Mouse (Mus musculus): Measurements from ENCODE around the gene Gstp3. TPM values are rescaled to one million over a fixed set of nuclear protein-coding genes. Genes with fewer than 3 reads are reported as not detected.

The Gstp3 gene
- 28.0 and 28.3 TPM in 2 replicates for polyA plus RNA-seq (2015; fragmentation: Nextera tagmentation; extraction: Ambion mirVana)

GRCm38 (mm10) chr19:4059069-4059740 is at the start of gene Gstp3:
Gstp3 (minus strand) TSS chr19:4059569.
- no peaks in the 10 kb centered on the region for H3K27me3 ChIP-seq
- peak within 1 kb of the TSS; percentile 60 for H3K9ac ChIP-seq
- H3K36me3 ChIP-seq: no peaks in the 10 kb centered on the region
- H3K4me1 ChIP-seq (replicated peaks): peaks cover 63% of the 10 kb centered on the region
- peak within 1 kb of the TSS; percentile 44 for H3K4me3 ChIP-seq (replicated peaks)
- ATAC-seq (ENCODE audit: low read depth) (peak; percentile 92), DNase-seq (peak; percentile 72)
- 15% methylated on average over 15 of the region's 15 CpGs for WGBS (ENCODE audit: insufficient replicate concordance)
- H3K4me2 ChIP-seq: peak within 1 kb of the TSS; percentile 68
- peak within 1 kb of the TSS; percentile 84 for H3K27ac ChIP-seq
- no peaks in the 10 kb centered on the region for H3K9me3 ChIP-seq (replicated peaks)

- DNase-seq (no peak), ATAC-seq (ENCODE audit: low read depth) (no peak)
- no peak overlapping the region for H3K9ac ChIP-seq
- no peak overlapping the region for H3K4me3 ChIP-seq (replicated peaks)
- H3K9me3 ChIP-seq (replicated peaks): no peaks in the 10 kb centered on the region
- 72% methylated on average over 9 of the region's 9 CpGs for WGBS (ENCODE audit: insufficient replicate concordance)
- H3K36me3 ChIP-seq: 0 out of 2 replicates have a peak, but pooled peaks cover 9% of the 10 kb centered on the region
- H3K4me1 ChIP-seq (replicated peaks): peaks cover 17% of the 10 kb centered on the region
- no peak overlapping the region for H3K4me2 ChIP-seq
- peaks cover 11% of the 10 kb centered on the region for H3K27me3 ChIP-seq
- no peak overlapping the region for H3K27ac ChIP-seq
Observed at GRCm38 (mm10) chr19:4108535-4108934, 49.2 kb upstream of the Gstp3 start.

- no peak overlapping the region for H3K4me3 ChIP-seq (replicated peaks)
- WGBS (ENCODE audit: insufficient replicate concordance): 80% methylated on average over 14 of the region's 14 CpGs
- no peak overlapping the region for H3K27ac ChIP-seq
- H3K4me2 ChIP-seq: no peak overlapping the region
- H3K36me3 ChIP-seq: 0 out of 2 replicates have a peak, but pooled peaks cover under 1% of the 10 kb centered on the region
- DNase-seq (no peak), ATAC-seq (ENCODE audit: low read depth) (no peak)
- no peak overlapping the region for H3K9ac ChIP-seq
- H3K27me3 ChIP-seq: peaks cover 29% of the 10 kb centered on the region
- H3K9me3 ChIP-seq (replicated peaks): no peaks in the 10 kb centered on the region
- no peaks in the 10 kb centered on the region for H3K4me1 ChIP-seq (replicated peaks)
Observed at GRCm38 (mm10) chr19:4106654-4107053, 47.3 kb upstream of the Gstp3 start.

- Histone ChIP-seq H3K4me1 (replicated peaks) (peaks cover 18% of the 10 kb centered on the region), H3K27ac (no peak overlapping the region), H3K27me3 (peaks cover 48% of the 10 kb centered on the region), H3K9ac (no peak overlapping the region), H3K9me3 (replicated peaks) (no peaks in the 10 kb centered on the region), H3K4me2 (no peak overlapping the region), H3K36me3 (no peaks in the 10 kb centered on the region), H3K4me3 (replicated peaks) (no peak overlapping the region)
- ATAC-seq (ENCODE audit: low read depth): no peak
- DNase-seq: no peak
- 77% methylated on average over 16 of the region's 16 CpGs for WGBS (ENCODE audit: insufficient replicate concordance)
Observed at GRCm38 (mm10) chr19:4104675-4105194, 45.4 kb upstream of the Gstp3 start.

GRCm38 (mm10) chr19:4103792-4104191 is 44.4 kb upstream of the Gstp3 start:
- Histone ChIP-seq H3K27ac (no peak overlapping the region), H3K4me2 (no peak overlapping the region), H3K27me3 (peaks cover 48% of the 10 kb centered on the region), H3K9me3 (replicated peaks) (no peaks in the 10 kb centered on the region), H3K36me3 (no peaks in the 10 kb centered on the region), H3K4me3 (replicated peaks) (no peak overlapping the region), H3K4me1 (replicated peaks) (peaks cover 27% of the 10 kb centered on the region), H3K9ac (no peak overlapping the region)
- no peak for DNase-seq
- WGBS (ENCODE audit: insufficient replicate concordance): 50% methylated on average over 3 of the region's 3 CpGs
- ATAC-seq (ENCODE audit: low read depth): no peak

- WGBS (ENCODE audit: insufficient replicate concordance): 87% methylated on average over 18 of the region's 18 CpGs
- Histone ChIP-seq H3K4me1 (replicated peaks) (peaks cover 32% of the 10 kb centered on the region), H3K36me3 (peaks cover 4% of the 10 kb centered on the region), H3K27ac (no peak overlapping the region), H3K9me3 (replicated peaks) (no peaks in the 10 kb centered on the region), H3K4me3 (replicated peaks) (no peak overlapping the region), H3K4me2 (no peak overlapping the region), H3K9ac (no peak overlapping the region), H3K27me3 (peaks cover 48% of the 10 kb centered on the region)
- DNase-seq (no peak), ATAC-seq (ENCODE audit: low read depth) (no peak)
Observed at GRCm38 (mm10) chr19:4103294-4103693, 43.9 kb upstream of the Gstp3 start.

- no peak overlapping the region for H3K27ac ChIP-seq
Observed at GRCm38 (mm10) chr19:4102626-4103025, 43.3 kb upstream of the Gstp3 start.

GRCm38 (mm10) chr19:4102049-4102448 is 42.7 kb upstream of the Gstp3 start:
- H3K4me3 ChIP-seq (replicated peaks): no peak overlapping the region
- peaks cover 6% of the 10 kb centered on the region for H3K36me3 ChIP-seq
- H3K9me3 ChIP-seq (replicated peaks): no peaks in the 10 kb centered on the region
- no peak overlapping the region for H3K27ac ChIP-seq
- H3K9ac ChIP-seq: no peak overlapping the region
- ATAC-seq (ENCODE audit: low read depth) (no peak), DNase-seq (no peak)
- peaks cover 40% of the 10 kb centered on the region for H3K4me1 ChIP-seq (replicated peaks)
- no peak overlapping the region for H3K4me2 ChIP-seq
- H3K27me3 ChIP-seq: peaks cover 48% of the 10 kb centered on the region
- WGBS (ENCODE audit: insufficient replicate concordance): 73% methylated on average over 2 of the region's 2 CpGs

More at GRCm38 (mm10) chr19:4102626-4103025, 43.3 kb upstream of the Gstp3 start:
- peaks cover 48% of the 10 kb centered on the region for H3K27me3 ChIP-seq
- H3K4me2 ChIP-seq: no peak overlapping the region
- no peaks in the 10 kb centered on the region for H3K9me3 ChIP-seq (replicated peaks)
- no peak overlapping the region for H3K9ac ChIP-seq
- ATAC-seq (ENCODE audit: low read depth) (no peak), DNase-seq (no peak)
- H3K36me3 ChIP-seq: peaks cover 6% of the 10 kb centered on the region
- WGBS (ENCODE audit: insufficient replicate concordance): 82% methylated on average over 12 of the region's 12 CpGs
- peaks cover 39% of the 10 kb centered on the region for H3K4me1 ChIP-seq (replicated peaks)
- no peak overlapping the region for H3K4me3 ChIP-seq (replicated peaks)

- Histone ChIP-seq H3K4me1 (replicated peaks) (peaks cover 43% of the 10 kb centered on the region), H3K4me3 (replicated peaks) (peak overlapping the region; percentile 72), H3K9me3 (replicated peaks) (no peaks in the 10 kb centered on the region), H3K4me2 (peak overlapping the region; percentile 98; the same call in 1 of the 2 replicates), H3K36me3 (peaks cover 6% of the 10 kb centered on the region), H3K27me3 (peaks cover 48% of the 10 kb centered on the region), H3K9ac (no peak overlapping the region), H3K27ac (no peak overlapping the region)
- no peak for DNase-seq
- ATAC-seq (ENCODE audit: low read depth): no peak
- WGBS (ENCODE audit: insufficient replicate concordance): 70% methylated on average over 6 of the region's 6 CpGs
Observed at GRCm38 (mm10) chr19:4101466-4101865, 42.1 kb upstream of the Gstp3 start.

- peak overlapping the region; percentile 75 for H3K9ac ChIP-seq
- WGBS (ENCODE audit: insufficient replicate concordance): 1% methylated on average over 52 of the region's 52 CpGs
- H3K9me3 ChIP-seq (replicated peaks): no peaks in the 10 kb centered on the region
- ATAC-seq (ENCODE audit: low read depth) (no peak), DNase-seq (no peak)
- H3K27ac ChIP-seq: no peak overlapping the region
- H3K4me1 ChIP-seq (replicated peaks): peaks cover 50% of the 10 kb centered on the region
- H3K36me3 ChIP-seq: peaks cover 6% of the 10 kb centered on the region
- peak overlapping the region; percentile 72 for H3K4me3 ChIP-seq (replicated peaks)
- peaks cover 48% of the 10 kb centered on the region for H3K27me3 ChIP-seq
- H3K4me2 ChIP-seq: peak overlapping the region; percentile 98
Observed at GRCm38 (mm10) chr19:4100718-4101261, 41.4 kb upstream of the Gstp3 start.

- Histone ChIP-seq H3K4me3 (replicated peaks) (peak within 1 kb of the TSS; percentile 72), H3K27ac (peak within 1 kb of the TSS; percentile 76), H3K9me3 (replicated peaks) (no peaks in the 10 kb centered on the region), H3K4me1 (replicated peaks) (peaks cover 51% of the 10 kb centered on the region), H3K27me3 (peaks cover 45% of the 10 kb centered on the region), H3K9ac (peak within 1 kb of the TSS; percentile 82), H3K4me2 (peak within 1 kb of the TSS; percentile 98), H3K36me3 (peaks cover 6% of the 10 kb centered on the region)
- WGBS (ENCODE audit: insufficient replicate concordance): 1% methylated on average over 53 of the region's 53 CpGs
- peak; percentile 76 for DNase-seq
- no peak for ATAC-seq (ENCODE audit: low read depth)
Observed at GRCm38 (mm10) chr19:4099837-4100717, 40.7 kb upstream of the Gstp3 start, which contains the start of gene Pitpnm1. Pitpnm1 (plus strand) TSS chr19:4099998.

All from liver, embryonic 13.5 days (tissue).